Mouse (Mus musculus): ENCODE data around the gene Zfp106. TPM values are rescaled to one million over a fixed set of nuclear protein-coding genes. Genes with fewer than 3 reads are reported as not detected.

Zfp106 gene
- polyA plus RNA-seq, 1 experiment from 2014 or later: 42.4 TPM

- Histone ChIP-seq H3K9ac (no peak overlapping the region), H3K4me1 (no peaks in the 10 kb centered on the region), H3K9me3 (no peaks in the 10 kb centered on the region), H3K4me2 (no peak overlapping the region), H3K27ac (no peak overlapping the region), H3K36me3 (no peaks in the 10 kb centered on the region), H3K27me3 (no peaks in the 10 kb centered on the region), H3K4me3 (no peak overlapping the region)
- 78% methylated on average over 5 of the region's 5 CpGs for WGBS
- no peak for ATAC-seq (ENCODE audit: borderline replicate concordance, extremely low read depth, low FRiP score, low TSS enrichment)
Measured at GRCm38 (mm10) chr2:120465397-120465785, 98.3 kb downstream of the Zfp106 start.

- ATAC-seq (ENCODE audit: borderline replicate concordance, extremely low read depth, low FRiP score, low TSS enrichment): no peak
Measured at GRCm38 (mm10) chr2:120464732-120465396, 98.8 kb downstream of the Zfp106 start.

GRCm38 (mm10) chr2:120464091-120464490 lies 99.6 kb downstream of the Zfp106 start:
- WGBS: 61% methylated on average over 8 of the region's 8 CpGs
- no peak for ATAC-seq (ENCODE audit: borderline replicate concordance, extremely low read depth, low FRiP score, low TSS enrichment)

More at GRCm38 (mm10) chr2:120464732-120465396, 98.8 kb downstream of the Zfp106 start:
- no peak overlapping the region for H3K4me2 ChIP-seq
- H3K27ac ChIP-seq: no peak overlapping the region
- H3K4me3 ChIP-seq: no peak overlapping the region
- no peaks in the 10 kb centered on the region for H3K27me3 ChIP-seq
- no peaks in the 10 kb centered on the region for H3K9me3 ChIP-seq
- H3K9ac ChIP-seq: no peak overlapping the region
- WGBS: 76% methylated on average over 2 of the region's 2 CpGs
- H3K36me3 ChIP-seq: no peaks in the 10 kb centered on the region
- no peaks in the 10 kb centered on the region for H3K4me1 ChIP-seq

GRCm38 (mm10) chr2:120463328-120463727 lies 100.3 kb downstream of the Zfp106 start:
- Histone ChIP-seq H3K9me3 (no peaks in the 10 kb centered on the region), H3K4me3 (no peak overlapping the region), H3K36me3 (no peaks in the 10 kb centered on the region), H3K27me3 (no peaks in the 10 kb centered on the region), H3K27ac (no peak overlapping the region), H3K4me1 (no peaks in the 10 kb centered on the region), H3K4me2 (no peak overlapping the region), H3K9ac (no peak overlapping the region)
- 68% methylated on average over 7 of the region's 7 CpGs for WGBS
- no peak for ATAC-seq (ENCODE audit: borderline replicate concordance, extremely low read depth, low FRiP score, low TSS enrichment)

More at GRCm38 (mm10) chr2:120464091-120464490, 99.6 kb downstream of the Zfp106 start:
- no peaks in the 10 kb centered on the region for H3K36me3 ChIP-seq
- H3K9me3 ChIP-seq: no peaks in the 10 kb centered on the region
- no peak overlapping the region for H3K27ac ChIP-seq
- H3K4me3 ChIP-seq: no peak overlapping the region
- H3K9ac ChIP-seq: no peak overlapping the region
- H3K4me2 ChIP-seq: no peak overlapping the region
- H3K4me1 ChIP-seq: no peaks in the 10 kb centered on the region
- no peaks in the 10 kb centered on the region for H3K27me3 ChIP-seq

GRCm38 (mm10) chr2:120460216-120460615 lies 103.4 kb downstream of the Zfp106 start:
- Histone ChIP-seq H3K9ac (no peak overlapping the region), H3K4me1 (no peaks in the 10 kb centered on the region), H3K27ac (no peak overlapping the region), H3K4me2 (no peak overlapping the region), H3K27me3 (no peaks in the 10 kb centered on the region), H3K4me3 (no peak overlapping the region), H3K9me3 (no peaks in the 10 kb centered on the region), H3K36me3 (no peaks in the 10 kb centered on the region)
- no peak for ATAC-seq (ENCODE audit: borderline replicate concordance, extremely low read depth, low FRiP score, low TSS enrichment)
- 75% methylated on average over 4 of the region's 4 CpGs for WGBS

Other genes with a start within 250 kb of the Zfp106 start
- 0.30 and 0.90 TPM in 2 replicates for gene Pla2g4f, start 249.7 kb downstream of the Zfp106 start, polyA plus RNA-seq (2015; fragmentation: Nextera tagmentation; extraction: Ambion mirVana)
- gene Vps39, start 210.7 kb downstream of the Zfp106 start, polyA plus RNA-seq (2015; fragmentation: Nextera tagmentation; extraction: Ambion mirVana): 19.3 and 19.4 TPM in 2 replicates
- 7.2 and 9.7 TPM in 2 replicates for gene Ganc, start 159.9 kb downstream of the Zfp106 start, polyA plus RNA-seq (2015; fragmentation: Nextera tagmentation; extraction: Ambion mirVana)
- gene Tmem87a, start 159.7 kb downstream of the Zfp106 start, polyA plus RNA-seq (2015; fragmentation: Nextera tagmentation; extraction: Ambion mirVana): 10.8 and 11.0 TPM in 2 replicates
- 0.53 and 1.2 TPM in 2 replicates for gene Capn3, start 107.8 kb downstream of the Zfp106 start, polyA plus RNA-seq (2015; fragmentation: Nextera tagmentation; extraction: Ambion mirVana)
- 53.1 and 59.1 TPM in 2 replicates for gene Snap23, start 3.8 kb upstream of the Zfp106 start, polyA plus RNA-seq (2015; fragmentation: Nextera tagmentation; extraction: Ambion mirVana)
- gene Haus2, start 45.5 kb upstream of the Zfp106 start, polyA plus RNA-seq (2015; fragmentation: Nextera tagmentation; extraction: Ambion mirVana): 21.9 and 25.4 TPM in 2 replicates
- 27.4 and 29.9 TPM in 2 replicates for gene Lrrc57, start 45.7 kb upstream of the Zfp106 start, polyA plus RNA-seq (2015; fragmentation: Nextera tagmentation; extraction: Ambion mirVana)
- 8.6 and 11.7 TPM in 2 replicates for gene Stard9, start 65.3 kb upstream of the Zfp106 start, polyA plus RNA-seq (2015; fragmentation: Nextera tagmentation; extraction: Ambion mirVana)